Mouse (Mus musculus): ENCODE data around the gene Abcc1.

Gene Abcc1

GRCm38 (mm10) chr16:14439081-14439480 is 77.7 kb downstream of the Abcc1 start:
- DNase-seq (ENCODE audit: extremely low spot score, low read depth, low spot score), result no peak

- no peak for DNase-seq (ENCODE audit: extremely low spot score, low read depth, low spot score)
Observed at GRCm38 (mm10) chr16:14439801-14440614, 78.7 kb downstream of the Abcc1 start.

- no peak for DNase-seq (ENCODE audit: extremely low spot score, low read depth, low spot score)
Observed at GRCm38 (mm10) chr16:14444059-14444855, 82.9 kb downstream of the Abcc1 start.

- DNase-seq (ENCODE audit: extremely low spot score, low read depth, low spot score), result no peak
Observed at GRCm38 (mm10) chr16:14445197-14445596, 83.8 kb downstream of the Abcc1 start.

GRCm38 (mm10) chr16:14447366-14447765 is 86.0 kb downstream of the Abcc1 start:
- DNase-seq (ENCODE audit: extremely low spot score, low read depth, low spot score), result no peak

GRCm38 (mm10) chr16:14448307-14448706 is 86.9 kb downstream of the Abcc1 start:
- DNase-seq (ENCODE audit: extremely low spot score, low read depth, low spot score), result no peak

GRCm38 (mm10) chr16:14449861-14450260 is 88.5 kb downstream of the Abcc1 start:
- no peak for DNase-seq (ENCODE audit: extremely low spot score, low read depth, low spot score)

- DNase-seq (ENCODE audit: extremely low spot score, low read depth, low spot score), result no peak
Observed at GRCm38 (mm10) chr16:14451374-14452046, 90.2 kb downstream of the Abcc1 start.

GRCm38 (mm10) chr16:14462535-14462934 is 101.2 kb downstream of the Abcc1 start:
- no peak for DNase-seq (ENCODE audit: extremely low spot score, low read depth, low spot score)

GRCm38 (mm10) chr16:14465016-14465415 is 103.7 kb downstream of the Abcc1 start:
- DNase-seq (ENCODE audit: extremely low spot score, low read depth, low spot score), result no peak

GRCm38 (mm10) chr16:14468351-14468750 is 107.0 kb downstream of the Abcc1 start:
- no peak for DNase-seq (ENCODE audit: extremely low spot score, low read depth, low spot score)

GRCm38 (mm10) chr16:14468841-14469240 is 107.5 kb downstream of the Abcc1 start:
- DNase-seq (ENCODE audit: extremely low spot score, low read depth, low spot score), result no peak

GRCm38 (mm10) chr16:14472171-14472570 is 110.8 kb downstream of the Abcc1 start:
- DNase-seq (ENCODE audit: extremely low spot score, low read depth, low spot score), result no peak

- DNase-seq (ENCODE audit: extremely low spot score, low read depth, low spot score), result no peak
Observed at GRCm38 (mm10) chr16:14473686-14474085, 112.3 kb downstream of the Abcc1 start.

- no peak for DNase-seq (ENCODE audit: extremely low spot score, low read depth, low spot score)
Observed at GRCm38 (mm10) chr16:14475001-14475400, 113.6 kb downstream of the Abcc1 start.

GRCm38 (mm10) chr16:14476056-14476455 is 114.7 kb downstream of the Abcc1 start:
- DNase-seq (ENCODE audit: extremely low spot score, low read depth, low spot score), result no peak

- DNase-seq (ENCODE audit: extremely low spot score, low read depth, low spot score), result no peak
Observed at GRCm38 (mm10) chr16:14476701-14477400, 115.5 kb downstream of the Abcc1 start.

- no peak for DNase-seq (ENCODE audit: extremely low spot score, low read depth, low spot score)
Observed at GRCm38 (mm10) chr16:14477510-14478300, 116.3 kb downstream of the Abcc1 start.

- DNase-seq (ENCODE audit: extremely low spot score, low read depth, low spot score), result no peak
Observed at GRCm38 (mm10) chr16:14479641-14480040, 118.3 kb downstream of the Abcc1 start.

- DNase-seq (ENCODE audit: extremely low spot score, low read depth, low spot score), result no peak
Observed at GRCm38 (mm10) chr16:14483221-14483620, 121.9 kb downstream of the Abcc1 start.

Measured in hindlimb bud, embryonic 11.5 days (tissue).